Mouse (Mus musculus) heart, embryonic 15.5 days (tissue): Measurements from ENCODE around the gene Fcrla. TPM values are rescaled to one million over a fixed set of nuclear protein-coding genes. Genes with fewer than 3 reads are reported as not detected.
A peak's percentile ranks its signal among the peaks of the same experiment; 100 is the strongest.

Experiments used
- ATAC-seq: fragments of 200-750 bp; cut with Nextera tagmentation; replicated peaks from 2 replicates; pipeline ENCODE4 v1.8.0; 2017; ENCODE audit warnings: low read depth, moderate TSS enrichment; ENCODE audit not compliant: insufficient number of reproducible peaks, insufficient read depth, low FRiP score
- H3K27ac ChIP-seq: fragments of 300-500 bp; sonication (generic); 2 replicates; pipeline ENCODE4 v1.5.1; 2015; ENCODE audit warnings: mild to moderate bottlenecking, inconsistent platforms
- H3K27me3 ChIP-seq: fragments of 300-500 bp; sonication (generic); 2 replicates; pipeline ENCODE4 v1.6.1; 2015; ENCODE audit warnings: inconsistent platforms
- H3K36me3 ChIP-seq: fragments of 300-500 bp; sonication (generic); 2 replicates; pipeline ENCODE4 v1.6.1; 2015; ENCODE audit warnings: mild to moderate bottlenecking, inconsistent platforms
- H3K4me1 ChIP-seq: fragments of 300-500 bp; sonication (generic); replicated peaks from 2 replicates; pipeline ENCODE4 v1.6.1; 2015; ENCODE audit warnings: inconsistent platforms
- H3K4me2 ChIP-seq: fragments of 300-500 bp; sonication (generic); 2 replicates; pipeline ENCODE4 v1.6.1; 2015; ENCODE audit warnings: inconsistent platforms, mild to moderate bottlenecking, moderate library complexity
- H3K4me3 ChIP-seq: fragments of 300-500 bp; sonication (generic); 2 replicates; pipeline ENCODE4 v1.5.1; 2015; ENCODE audit warnings: mild to moderate bottlenecking, inconsistent platforms
- H3K9ac ChIP-seq: fragments of 300-500 bp; sonication (generic); 2 replicates; pipeline ENCODE4 v1.6.1; 2015; ENCODE audit warnings: mild to moderate bottlenecking, inconsistent platforms
- H3K9me3 ChIP-seq: fragments of 300-500 bp; sonication (generic); replicated peaks from 2 replicates; pipeline ENCODE4 v1.6.1; 2016; ENCODE audit warnings: inconsistent platforms
- WGBS: fragments of 180-500 bp; shearing (Covaris S2); methylation state at CpG from one replicate; pipeline ENCODE4 v1.1.7; 2015; ENCODE audit warnings: mixed read lengths; 5-methylcytosine and 5-hydroxymethylcytosine counted together
- polyA plus RNA-seq: library from polyadenylated mRNA; unstranded; fragments of >200 nt; fragmentation: Nextera tagmentation; extraction: Ambion mirVana; gene quantifications from 2 replicates; pipeline ENCODE4 v1.2.1, GENCODE M21; 2015

Fcrla gene
- polyA plus RNA-seq, 1 experiment from 2014 or later = 0.09 TPM

DNA sequence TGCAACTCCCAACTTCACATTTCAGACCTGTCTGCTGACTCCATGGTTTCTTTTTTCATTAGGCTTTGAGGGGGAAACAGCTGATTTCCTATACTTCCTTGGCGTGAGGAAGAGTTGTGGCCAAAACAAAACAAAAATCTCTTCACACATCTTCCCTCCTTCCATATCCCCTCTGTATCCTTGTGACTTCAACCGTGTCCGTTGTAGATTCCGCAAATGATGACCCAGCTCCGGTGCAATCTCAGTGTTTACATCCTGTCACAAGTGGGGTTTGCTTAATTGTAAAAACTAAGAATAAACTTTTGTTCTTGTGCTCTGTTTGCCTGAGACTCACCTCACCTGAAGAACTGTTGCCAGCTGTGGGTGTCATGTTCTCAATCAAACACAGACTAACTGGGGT, 23.9 kb downstream of the Fcrla start:
- 55% methylated on average over 5 of the region's 5 CpGs for WGBS
- Histone ChIP-seq H3K4me1 (peaks cover 17% of the 10 kb centered on the region), H3K9ac (no peak overlapping the region)

DNA sequence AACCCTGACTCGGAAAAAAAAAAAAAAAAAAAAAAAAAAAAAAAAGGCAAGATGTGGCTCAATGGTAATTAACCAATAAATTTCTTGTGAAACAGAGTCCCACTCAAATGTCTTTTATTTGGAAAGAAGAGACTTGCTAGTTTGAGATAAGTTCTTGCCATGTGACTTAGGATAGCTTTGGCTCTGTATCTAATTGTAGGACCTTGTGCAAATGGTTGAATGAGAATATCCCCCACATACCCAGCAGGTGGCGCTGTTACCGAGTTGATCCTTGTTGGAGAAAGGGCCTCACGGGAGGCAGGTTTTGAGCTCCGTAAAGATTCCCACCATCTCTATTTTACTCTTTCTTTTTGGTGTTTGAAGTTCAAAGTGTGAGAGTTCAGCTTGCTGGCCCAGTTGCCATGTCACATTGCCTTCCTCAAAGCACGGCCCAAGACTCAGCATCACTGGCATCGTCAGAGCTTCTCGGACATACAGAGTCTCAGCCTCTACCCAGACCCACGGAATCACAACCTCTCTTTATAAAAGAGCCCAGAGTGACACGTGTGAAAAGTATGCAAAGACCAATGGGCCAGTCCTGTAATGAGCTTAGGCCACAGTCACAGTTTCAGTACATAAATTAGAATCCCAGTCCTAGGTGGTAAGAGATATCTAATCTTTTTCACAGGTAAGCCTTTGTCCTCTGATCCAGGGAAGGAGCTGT, 25.7 kb downstream of the Fcrla start:
- no peaks in the 10 kb centered on the region for H3K9me3 ChIP-seq
- no peak overlapping the region for H3K27ac ChIP-seq
- ATAC-seq = no peak
- WGBS = 30% methylated on average over 10 of the region's 10 CpGs
- H3K4me1 ChIP-seq = peaks cover 3% of the 10 kb centered on the region
- no peak overlapping the region for H3K4me3 ChIP-seq
- no peaks in the 10 kb centered on the region for H3K36me3 ChIP-seq
- peaks cover 40% of the 10 kb centered on the region for H3K27me3 ChIP-seq
- no peak overlapping the region for H3K9ac ChIP-seq
- H3K4me2 ChIP-seq = peak overlapping the region; percentile 52

More for the DNA sequence above, 23.9 kb downstream of the Fcrla start:
- Histone ChIP-seq H3K36me3 (no peaks in the 10 kb centered on the region), H3K27me3 (peaks cover 52% of the 10 kb centered on the region), H3K4me3 (no peak overlapping the region), H3K27ac (no peak overlapping the region), H3K4me2 (no peak overlapping the region), H3K9me3 (no peaks in the 10 kb centered on the region)
- no peak for ATAC-seq

DNA sequence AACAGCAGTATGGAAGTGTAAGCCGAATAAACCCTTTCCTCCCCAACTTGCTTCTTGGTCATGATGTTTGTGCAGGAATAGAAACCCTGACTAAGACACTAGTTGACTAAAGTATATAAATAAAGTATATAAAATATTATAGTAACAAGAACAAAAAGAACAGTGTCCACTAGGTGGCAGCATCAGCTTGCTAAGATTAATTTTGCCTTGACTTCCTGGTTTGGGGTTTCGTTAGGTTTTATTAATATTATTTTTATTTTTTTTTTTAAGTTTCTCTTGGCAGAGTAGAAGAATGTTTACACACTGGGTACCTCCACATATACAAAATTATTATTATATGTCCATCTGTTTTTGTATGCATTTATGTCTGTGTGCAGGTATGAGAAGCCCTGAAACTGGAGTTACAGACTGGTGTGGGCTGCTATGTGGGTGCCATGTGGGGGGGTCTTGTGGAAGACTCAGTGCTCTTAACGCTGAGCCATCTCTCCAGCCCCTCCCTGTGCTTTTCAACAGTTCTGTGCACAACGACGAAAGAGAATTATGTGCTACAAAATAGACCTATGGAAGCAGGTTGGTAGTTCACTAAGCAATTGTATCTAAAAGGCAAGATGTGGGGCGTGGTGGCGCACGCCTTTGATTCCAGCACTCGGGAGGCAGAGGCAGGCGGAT, 26.4 kb downstream of the Fcrla start:
- ATAC-seq = no peak

DNA sequence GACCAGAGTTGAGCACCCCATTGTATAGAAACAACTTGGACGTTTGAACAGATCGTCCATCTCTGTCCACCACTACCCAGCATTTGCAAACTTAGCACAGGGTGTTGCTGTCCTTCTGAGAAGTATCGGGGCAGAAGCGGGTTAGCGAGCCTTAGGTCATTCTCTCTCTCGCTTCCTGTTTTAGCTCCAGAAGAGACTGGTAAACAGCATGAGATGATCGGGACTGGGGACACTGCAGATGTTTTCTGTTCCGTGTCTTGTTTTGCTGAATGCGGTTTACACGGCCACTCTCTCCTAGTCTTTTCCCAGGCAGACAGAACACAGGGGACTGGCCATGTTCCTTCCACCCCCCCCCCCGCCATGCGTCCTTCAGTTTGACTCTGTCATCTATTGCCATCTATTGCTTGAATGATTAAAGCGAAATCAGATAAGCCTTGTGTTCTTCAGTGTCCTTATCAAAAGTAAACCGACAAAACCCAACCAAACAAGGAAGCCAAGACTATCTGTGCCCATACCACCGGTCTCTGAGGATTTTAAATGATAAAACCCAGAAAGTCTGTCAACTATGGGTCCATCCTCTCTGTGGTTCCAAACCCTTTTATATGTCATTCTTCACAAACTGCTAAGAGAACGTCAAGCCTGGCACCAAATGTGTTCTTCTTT, 28.8 kb downstream of the Fcrla start:
- peaks cover 23% of the 10 kb centered on the region for H3K27me3 ChIP-seq
- H3K4me3 ChIP-seq = no peak overlapping the region
- H3K9me3 ChIP-seq = no peaks in the 10 kb centered on the region
- no peak for ATAC-seq
- no peaks in the 10 kb centered on the region for H3K36me3 ChIP-seq
- WGBS = 54% methylated on average over 16 of the region's 16 CpGs
- no peak overlapping the region for H3K4me2 ChIP-seq
- H3K4me1 ChIP-seq = peaks cover 3% of the 10 kb centered on the region
- no peak overlapping the region for H3K27ac ChIP-seq
- H3K9ac ChIP-seq = no peak overlapping the region

More for the DNA sequence above, 26.4 kb downstream of the Fcrla start:
- 0 out of 2 replicates have a peak overlapping the region, but pooled peaks have one; percentile 18 for H3K4me3 ChIP-seq
- WGBS = 25% methylated on average over 10 of the region's 10 CpGs
- peaks cover 3% of the 10 kb centered on the region for H3K4me1 ChIP-seq
- H3K27ac ChIP-seq = no peak overlapping the region
- no peaks in the 10 kb centered on the region for H3K36me3 ChIP-seq
- peaks cover 34% of the 10 kb centered on the region for H3K27me3 ChIP-seq
- no peak overlapping the region for H3K9ac ChIP-seq
- no peaks in the 10 kb centered on the region for H3K9me3 ChIP-seq
- peak overlapping the region; percentile 52 for H3K4me2 ChIP-seq

DNA sequence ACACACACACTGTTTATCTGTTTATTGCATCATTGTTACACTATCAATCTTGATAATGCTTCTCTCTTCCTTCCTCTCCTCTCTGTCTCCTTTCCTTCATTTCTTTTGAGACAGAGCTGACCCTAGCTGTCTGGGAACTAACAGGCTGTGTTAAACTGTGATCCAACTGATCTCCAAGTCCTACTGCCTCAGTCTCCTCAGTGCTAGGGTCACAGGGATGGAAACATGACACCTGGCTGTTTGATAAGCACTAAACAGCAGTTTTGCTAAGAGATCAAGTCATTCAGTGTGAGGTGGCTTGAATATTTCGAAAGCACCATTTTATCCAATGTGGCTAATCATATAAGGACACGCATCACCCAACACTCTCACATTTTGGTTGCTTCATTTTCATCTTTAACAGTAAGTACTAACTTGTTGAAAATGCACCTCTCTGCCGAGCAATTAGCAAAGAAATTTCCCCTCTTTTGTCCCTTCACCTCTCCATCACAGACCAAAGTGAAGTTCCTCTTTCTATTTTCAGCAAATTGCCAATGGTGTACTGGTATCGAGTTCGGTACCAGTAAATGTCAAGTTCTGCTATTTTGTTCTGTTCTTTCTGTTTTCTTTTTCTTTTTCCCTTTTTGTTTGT, 30.6 kb downstream of the Fcrla start:
- no peak overlapping the region for H3K27ac ChIP-seq
- ATAC-seq = no peak
- H3K9ac ChIP-seq = no peak overlapping the region
- no peak overlapping the region for H3K4me3 ChIP-seq
- H3K36me3 ChIP-seq = no peaks in the 10 kb centered on the region
- 67% methylated on average over 5 of the region's 5 CpGs for WGBS
- peaks cover 12% of the 10 kb centered on the region for H3K27me3 ChIP-seq
- H3K9me3 ChIP-seq = no peaks in the 10 kb centered on the region
- peaks cover 3% of the 10 kb centered on the region for H3K4me1 ChIP-seq
- H3K4me2 ChIP-seq = no peak overlapping the region

DNA sequence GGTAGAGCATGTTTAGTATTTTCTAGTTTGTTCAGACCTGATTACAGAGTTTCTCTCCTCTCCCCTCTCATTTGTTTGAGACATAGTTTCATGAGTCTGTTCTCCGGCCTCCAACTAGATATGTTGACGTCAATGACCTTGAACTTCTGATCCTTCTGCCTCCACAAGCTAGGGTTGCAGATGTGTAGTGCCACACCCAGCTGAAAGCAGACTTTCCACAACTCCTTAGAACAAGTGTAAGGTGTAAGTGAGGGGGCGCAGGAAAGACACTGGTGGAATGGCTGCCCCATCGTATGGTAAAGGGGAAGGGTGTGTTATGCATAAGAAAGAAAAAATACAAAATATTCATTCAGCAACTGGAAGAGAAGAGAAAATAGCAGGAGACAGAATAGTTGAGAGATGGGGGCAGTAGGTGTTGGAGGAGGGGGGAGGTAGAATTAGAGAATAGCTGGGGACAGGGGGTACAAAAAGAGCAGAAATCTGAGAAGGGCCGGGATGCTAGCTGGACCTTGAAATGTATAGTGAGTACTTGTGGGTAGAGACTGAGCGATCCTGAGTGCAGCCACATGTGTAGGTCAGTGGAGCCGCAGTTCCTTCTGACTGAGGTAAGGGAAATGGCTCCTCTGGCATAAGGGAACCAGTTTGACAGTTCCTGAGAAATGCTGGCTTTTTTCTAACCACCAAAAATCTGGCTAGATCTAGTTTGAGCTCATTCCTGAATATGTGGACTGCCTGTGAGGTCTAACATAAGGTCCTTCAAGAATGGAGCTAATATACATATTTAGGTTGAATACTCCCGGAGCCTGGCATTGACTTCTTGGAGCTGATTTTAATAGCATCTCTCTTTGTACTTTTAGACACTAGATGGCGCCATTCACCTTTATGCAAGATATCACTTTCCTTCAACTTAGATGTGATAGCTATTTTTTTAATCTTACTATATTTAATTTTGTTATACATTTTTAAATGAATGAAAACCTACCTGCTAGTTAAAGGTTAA, 32.5 kb downstream of the Fcrla start:
- Histone ChIP-seq H3K36me3 (no peaks in the 10 kb centered on the region), H3K4me1 (no peaks in the 10 kb centered on the region), H3K9ac (no peak overlapping the region), H3K4me2 (no peak overlapping the region), H3K9me3 (no peaks in the 10 kb centered on the region), H3K27me3 (peaks cover 11% of the 10 kb centered on the region; the same call in 1 of the 2 replicates), H3K4me3 (no peak overlapping the region), H3K27ac (no peak overlapping the region)
- ATAC-seq = no peak
- WGBS = 61% methylated on average over 9 of the region's 9 CpGs

DNA sequence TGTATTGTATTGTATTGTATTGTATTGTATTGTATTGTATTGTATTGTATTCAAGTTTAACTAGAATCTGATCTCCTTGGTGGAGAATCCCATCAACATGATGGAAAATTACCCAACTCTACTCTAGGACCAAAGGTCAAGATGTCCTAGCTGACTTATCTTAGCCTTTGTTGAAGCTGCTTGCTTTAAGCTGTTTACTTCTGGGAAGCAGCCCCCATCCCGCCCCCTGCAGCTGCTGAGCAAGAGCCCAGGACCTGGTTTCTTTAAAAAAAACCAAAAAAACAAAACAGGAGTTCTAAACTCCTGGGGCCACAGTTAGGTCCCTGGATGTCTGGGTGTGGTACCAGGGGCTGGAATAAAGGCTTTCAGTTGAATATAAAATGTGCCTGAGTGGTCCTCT, 35.1 kb downstream of the Fcrla start:
- Histone ChIP-seq H3K4me2 (no peak overlapping the region), H3K9me3 (no peaks in the 10 kb centered on the region), H3K36me3 (no peaks in the 10 kb centered on the region), H3K27me3 (peaks cover 5% of the 10 kb centered on the region; the same call in 1 of the 2 replicates), H3K4me3 (no peak overlapping the region), H3K9ac (no peak overlapping the region), H3K4me1 (no peaks in the 10 kb centered on the region), H3K27ac (no peak overlapping the region)
- ATAC-seq = no peak
- WGBS = 47% methylated on average over 1 of the region's 1 CpGs

DNA sequence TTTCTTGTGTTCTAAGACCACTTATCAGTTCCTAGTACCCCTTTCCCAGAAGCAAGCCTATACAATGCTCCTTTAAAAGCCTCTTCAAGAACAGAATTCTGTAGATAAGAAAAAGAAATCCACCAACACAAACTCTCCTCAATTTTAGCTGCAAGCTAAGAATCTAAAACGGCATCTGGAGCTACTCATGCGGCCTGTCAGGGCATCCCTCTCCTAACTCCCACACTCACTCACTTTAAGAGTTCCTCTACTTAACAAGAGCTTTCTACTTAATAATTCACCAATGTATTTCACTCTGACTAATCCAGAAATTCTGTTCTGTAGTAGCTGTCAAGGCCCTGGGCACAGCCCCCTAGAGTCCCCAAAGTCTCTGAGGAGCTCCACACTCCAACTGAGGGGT, 35.7 kb downstream of the Fcrla start:
- Histone ChIP-seq H3K4me1 (no peaks in the 10 kb centered on the region), H3K27ac (no peak overlapping the region), H3K9me3 (no peaks in the 10 kb centered on the region), H3K4me3 (no peak overlapping the region), H3K9ac (no peak overlapping the region), H3K27me3 (0 out of 2 replicates have a peak, but pooled peaks cover 1% of the 10 kb centered on the region), H3K36me3 (no peaks in the 10 kb centered on the region), H3K4me2 (no peak overlapping the region)
- ATAC-seq = no peak
- 54% methylated on average over 2 of the region's 2 CpGs for WGBS

DNA sequence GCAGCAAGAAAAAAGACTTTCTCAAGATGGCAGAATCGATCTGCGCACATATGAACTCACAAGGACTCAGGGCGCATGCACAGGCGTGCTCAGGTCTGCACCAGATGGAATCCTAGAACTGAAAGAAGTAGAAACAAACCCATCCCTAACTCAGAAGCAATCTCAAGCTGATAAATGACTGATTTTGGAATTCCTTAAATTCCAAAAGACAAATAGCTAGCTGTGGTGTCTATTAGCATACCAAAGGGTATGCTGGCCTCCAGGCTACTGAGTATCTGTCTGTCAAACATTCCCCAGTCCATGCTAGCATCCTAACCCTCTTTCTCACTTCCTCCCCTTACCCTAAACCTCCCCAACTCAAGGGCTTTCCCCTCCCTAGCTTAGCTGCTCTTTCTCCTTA, 38.1 kb downstream of the Fcrla start:
- no peak for ATAC-seq
- Histone ChIP-seq H3K36me3 (no peaks in the 10 kb centered on the region), H3K27ac (no peak overlapping the region), H3K9ac (no peak overlapping the region), H3K4me2 (no peak overlapping the region), H3K4me3 (no peak overlapping the region), H3K9me3 (no peaks in the 10 kb centered on the region), H3K4me1 (peaks cover 6% of the 10 kb centered on the region), H3K27me3 (no peaks in the 10 kb centered on the region)
- 81% methylated on average over 4 of the region's 4 CpGs for WGBS

DNA sequence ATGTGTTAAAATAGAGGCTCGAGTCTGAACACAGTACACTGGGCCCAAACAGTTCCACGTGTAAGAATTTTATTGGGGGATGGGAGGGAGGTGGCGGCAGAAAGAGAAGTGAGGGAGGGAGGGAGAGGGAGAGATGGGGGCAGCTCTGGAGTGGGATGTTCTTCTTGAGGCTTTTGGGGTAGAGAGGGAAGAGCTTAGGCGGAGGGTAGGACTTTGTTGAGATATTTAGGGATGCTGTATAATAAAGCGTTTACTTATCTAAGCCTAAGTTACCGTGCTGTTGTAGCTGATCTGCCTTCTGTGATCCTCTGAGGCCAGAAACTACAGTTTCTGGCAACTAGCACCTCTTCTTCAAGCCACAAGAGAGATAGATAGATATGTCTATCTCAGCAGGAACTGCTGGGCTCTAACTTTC, 41.3 kb downstream of the Fcrla start:
- no peak for ATAC-seq
- Histone ChIP-seq H3K27me3 (no peaks in the 10 kb centered on the region), H3K27ac (no peak overlapping the region), H3K9ac (no peak overlapping the region), H3K4me1 (peaks cover 17% of the 10 kb centered on the region), H3K4me2 (no peak overlapping the region), H3K9me3 (no peaks in the 10 kb centered on the region), H3K36me3 (no peaks in the 10 kb centered on the region; the same call in 1 of the 2 replicates), H3K4me3 (no peak overlapping the region)
- 45% methylated on average over 6 of the region's 6 CpGs for WGBS
